Mouse (Mus musculus) hindbrain, embryonic 15.5 days (tissue): ENCODE results near the gene Gm7694. TPM values are rescaled to one million over a fixed set of nuclear protein-coding genes. Genes with fewer than 3 reads are reported as not detected.

Source experiments
- ATAC-seq: fragments of 200-750 bp; cut with Nextera tagmentation; 2 replicates; pipeline ENCODE4 v1.8.0; 2017; ENCODE audit warnings: low read depth, moderate number of reproducible peaks, moderate TSS enrichment; ENCODE audit not compliant: low FRiP score
- H3K27ac ChIP-seq: fragments of 300-500 bp; sonication (generic); replicated peaks from 2 replicates; pipeline ENCODE4 v1.5.1; 2015; ENCODE audit warnings: mild to moderate bottlenecking, inconsistent platforms
- H3K27me3 ChIP-seq: fragments of 300-500 bp; sonication (generic); 2 replicates; pipeline ENCODE4 v1.6.1; 2015; ENCODE audit warnings: control low read depth, inconsistent platforms
- H3K36me3 ChIP-seq: fragments of 300-500 bp; sonication (generic); 2 replicates; pipeline ENCODE4 v1.6.1; 2015; ENCODE audit warnings: control low read depth, inconsistent platforms
- H3K4me1 ChIP-seq: fragments of 300-500 bp; sonication (generic); replicated peaks from 2 replicates; pipeline ENCODE4 v1.6.1; 2015; ENCODE audit warnings: control low read depth, inconsistent platforms
- H3K4me2 ChIP-seq: fragments of 300-500 bp; sonication (generic); 2 replicates; pipeline ENCODE4 v1.6.1; 2015; ENCODE audit warnings: moderate library complexity, mild to moderate bottlenecking, inconsistent platforms
- H3K4me3 ChIP-seq: fragments of 300-500 bp; sonication (generic); 2 replicates; pipeline ENCODE4 v1.5.1; 2015; ENCODE audit warnings: mild to moderate bottlenecking, inconsistent platforms
- H3K9ac ChIP-seq: fragments of 300-500 bp; sonication (generic); 2 replicates; pipeline ENCODE4 v1.6.1; 2015; ENCODE audit warnings: inconsistent platforms
- H3K9me3 ChIP-seq: fragments of 300-500 bp; sonication (generic); 2 replicates; pipeline ENCODE4 v1.6.1; 2016; ENCODE audit warnings: control low read depth, inconsistent platforms
- WGBS: fragments of 180-500 bp; shearing (Covaris S2); methylation state at CpG from one replicate; pipeline ENCODE4 v1.1.7; 2015; 5-methylcytosine and 5-hydroxymethylcytosine counted together
- polyA plus RNA-seq: library from polyadenylated mRNA; unstranded; fragments of >200 nt; fragmentation: Nextera tagmentation; extraction: Ambion mirVana; gene quantifications from 2 replicates; pipeline ENCODE4 v1.2.1, GENCODE M21; 2015

The Gm7694 gene
- polyA plus RNA-seq, result 2.1 and 2.6 TPM in 2 replicates

- H3K4me1 ChIP-seq, result no peaks in the 10 kb centered on the region
- no peaks in the 10 kb centered on the region for H3K36me3 ChIP-seq
- H3K27me3 ChIP-seq, result no peaks in the 10 kb centered on the region
- H3K9ac ChIP-seq, result no peak within 1 kb of the TSS
- ATAC-seq, result no peak
- no peak within 1 kb of the TSS for H3K27ac ChIP-seq
- H3K9me3 ChIP-seq, result no peaks in the 10 kb centered on the region
- H3K4me3 ChIP-seq, result no peak within 1 kb of the TSS
- H3K4me2 ChIP-seq, result no peak within 1 kb of the TSS
- WGBS, result 95% methylated on average over 4 of the region's 4 CpGs
Observed at GRCm38 (mm10) chr1:170306232-170306631, at the start of gene Gm7694. Gene Gm7694 (minus strand): TSS chr1:170306332.

- Histone ChIP-seq H3K4me3 (no peak overlapping the region), H3K27me3 (no peaks in the 10 kb centered on the region), H3K27ac (no peak overlapping the region), H3K36me3 (no peaks in the 10 kb centered on the region), H3K9me3 (no peaks in the 10 kb centered on the region), H3K9ac (no peak overlapping the region), H3K4me2 (no peak overlapping the region), H3K4me1 (no peaks in the 10 kb centered on the region)
- WGBS, result 82% methylated on average over 3 of the region's 3 CpGs
- no peak for ATAC-seq
Observed at GRCm38 (mm10) chr1:170353335-170353734, 47.2 kb upstream of the Gm7694 start.

- Histone ChIP-seq H3K4me2 (no peak overlapping the region), H3K36me3 (no peaks in the 10 kb centered on the region), H3K27me3 (no peaks in the 10 kb centered on the region), H3K4me1 (no peaks in the 10 kb centered on the region), H3K27ac (no peak overlapping the region), H3K4me3 (no peak overlapping the region), H3K9me3 (no peaks in the 10 kb centered on the region), H3K9ac (no peak overlapping the region)
- no peak for ATAC-seq
Observed at GRCm38 (mm10) chr1:170351080-170351479, 44.9 kb upstream of the Gm7694 start.

GRCm38 (mm10) chr1:170346266-170346665 is 40.1 kb upstream of the Gm7694 start:
- H3K4me1 ChIP-seq, result no peaks in the 10 kb centered on the region
- no peak overlapping the region for H3K4me3 ChIP-seq
- H3K36me3 ChIP-seq, result no peaks in the 10 kb centered on the region
- no peak for ATAC-seq
- no peak overlapping the region for H3K4me2 ChIP-seq
- no peak overlapping the region for H3K27ac ChIP-seq
- H3K9ac ChIP-seq, result no peak overlapping the region
- WGBS, result 79% methylated on average over 3 of the region's 3 CpGs
- no peaks in the 10 kb centered on the region for H3K9me3 ChIP-seq
- H3K27me3 ChIP-seq, result no peaks in the 10 kb centered on the region

- Histone ChIP-seq H3K4me1 (no peaks in the 10 kb centered on the region), H3K9ac (no peak overlapping the region), H3K4me2 (no peak overlapping the region), H3K36me3 (no peaks in the 10 kb centered on the region), H3K4me3 (no peak overlapping the region), H3K27ac (no peak overlapping the region), H3K27me3 (no peaks in the 10 kb centered on the region), H3K9me3 (no peaks in the 10 kb centered on the region)
- WGBS, result 91% methylated on average over 4 of the region's 4 CpGs
- ATAC-seq, result no peak
Observed at GRCm38 (mm10) chr1:170343906-170344305, 37.8 kb upstream of the Gm7694 start.

GRCm38 (mm10) chr1:170343081-170343480 is 36.9 kb upstream of the Gm7694 start:
- no peaks in the 10 kb centered on the region for H3K36me3 ChIP-seq
- H3K4me2 ChIP-seq, result no peak overlapping the region
- H3K27ac ChIP-seq, result no peak overlapping the region
- WGBS, result 88% methylated on average over 8 of the region's 8 CpGs
- H3K9me3 ChIP-seq, result no peaks in the 10 kb centered on the region
- H3K4me3 ChIP-seq, result no peak overlapping the region
- no peaks in the 10 kb centered on the region for H3K27me3 ChIP-seq
- no peak overlapping the region for H3K9ac ChIP-seq
- H3K4me1 ChIP-seq, result no peaks in the 10 kb centered on the region
- no peak for ATAC-seq

GRCm38 (mm10) chr1:170339943-170340342 is 33.8 kb upstream of the Gm7694 start:
- ATAC-seq, result no peak
- no peaks in the 10 kb centered on the region for H3K27me3 ChIP-seq
- H3K9ac ChIP-seq, result no peak overlapping the region
- no peak overlapping the region for H3K4me2 ChIP-seq
- H3K36me3 ChIP-seq, result no peaks in the 10 kb centered on the region
- H3K9me3 ChIP-seq, result no peaks in the 10 kb centered on the region
- no peak overlapping the region for H3K27ac ChIP-seq
- WGBS, result 91% methylated on average over 3 of the region's 3 CpGs
- no peaks in the 10 kb centered on the region for H3K4me1 ChIP-seq
- H3K4me3 ChIP-seq, result no peak overlapping the region

GRCm38 (mm10) chr1:170332775-170333174 is 26.6 kb upstream of the Gm7694 start:
- 64% methylated on average over 4 of the region's 4 CpGs for WGBS

GRCm38 (mm10) chr1:170331926-170332325 is 25.8 kb upstream of the Gm7694 start:
- Histone ChIP-seq H3K27me3 (no peaks in the 10 kb centered on the region), H3K4me3 (no peak overlapping the region), H3K9ac (no peak overlapping the region), H3K4me1 (no peaks in the 10 kb centered on the region), H3K4me2 (no peak overlapping the region), H3K9me3 (no peaks in the 10 kb centered on the region), H3K36me3 (no peaks in the 10 kb centered on the region), H3K27ac (no peak overlapping the region)
- no peak for ATAC-seq
- 74% methylated on average over 6 of the region's 6 CpGs for WGBS

More at GRCm38 (mm10) chr1:170332775-170333174, 26.6 kb upstream of the Gm7694 start:
- Histone ChIP-seq H3K4me3 (no peak overlapping the region), H3K4me2 (no peak overlapping the region), H3K4me1 (no peaks in the 10 kb centered on the region), H3K36me3 (no peaks in the 10 kb centered on the region), H3K9me3 (no peaks in the 10 kb centered on the region), H3K27ac (no peak overlapping the region), H3K27me3 (no peaks in the 10 kb centered on the region), H3K9ac (no peak overlapping the region)
- no peak for ATAC-seq

GRCm38 (mm10) chr1:170325277-170325676 is 19.1 kb upstream of the Gm7694 start:
- Histone ChIP-seq H3K9ac (no peak overlapping the region), H3K4me2 (no peak overlapping the region), H3K4me1 (no peaks in the 10 kb centered on the region), H3K27ac (no peak overlapping the region), H3K36me3 (peaks cover 1% of the 10 kb centered on the region; the same call in 1 of the 2 replicates), H3K4me3 (no peak overlapping the region), H3K9me3 (no peaks in the 10 kb centered on the region), H3K27me3 (no peaks in the 10 kb centered on the region)
- no peak for ATAC-seq
- 96% methylated on average over 4 of the region's 4 CpGs for WGBS

GRCm38 (mm10) chr1:170324312-170324711 is 18.2 kb upstream of the Gm7694 start:
- no peak overlapping the region for H3K4me3 ChIP-seq
- no peaks in the 10 kb centered on the region for H3K9me3 ChIP-seq
- H3K27me3 ChIP-seq, result no peaks in the 10 kb centered on the region
- 97% methylated on average over 1 of the region's 1 CpGs for WGBS
- no peak for ATAC-seq
- no peaks in the 10 kb centered on the region for H3K4me1 ChIP-seq
- no peak overlapping the region for H3K4me2 ChIP-seq
- H3K27ac ChIP-seq, result no peak overlapping the region
- H3K36me3 ChIP-seq, result peaks cover 8% of the 10 kb centered on the region; the same call in 1 of the 2 replicates
- no peak overlapping the region for H3K9ac ChIP-seq

GRCm38 (mm10) chr1:170323001-170323400 is 16.9 kb upstream of the Gm7694 start:
- Histone ChIP-seq H3K9me3 (no peaks in the 10 kb centered on the region), H3K4me1 (no peaks in the 10 kb centered on the region), H3K36me3 (peaks cover 8% of the 10 kb centered on the region; the same call in 1 of the 2 replicates), H3K4me3 (no peak overlapping the region), H3K27me3 (no peaks in the 10 kb centered on the region), H3K27ac (no peak overlapping the region), H3K9ac (no peak overlapping the region), H3K4me2 (no peak overlapping the region)
- 90% methylated on average over 10 of the region's 10 CpGs for WGBS
- ATAC-seq, result no peak

GRCm38 (mm10) chr1:170322046-170322445 is 15.9 kb upstream of the Gm7694 start:
- Histone ChIP-seq H3K27ac (no peak overlapping the region), H3K4me3 (no peak overlapping the region), H3K9ac (no peak overlapping the region), H3K27me3 (no peaks in the 10 kb centered on the region), H3K9me3 (no peaks in the 10 kb centered on the region), H3K4me1 (no peaks in the 10 kb centered on the region), H3K36me3 (peaks cover 8% of the 10 kb centered on the region; the same call in 1 of the 2 replicates), H3K4me2 (no peak overlapping the region)
- WGBS, result 85% methylated on average over 2 of the region's 2 CpGs
- ATAC-seq, result no peak
